Comparison of ENCODE assay signal across 28 mouse cellular contexts in genomic region chr9:29680677-29681076, GRCm38 (mm10).
DNase-seq lines count a peak whose midpoint lies in the region; ATAC-seq lines count a peak whose summit lies in the region.
"Had no signal": no experiment of that assay in that cellular context is flagged by ENCODE, and none has a peak within 500 bp of the region (broad histone marks: within the 10 kb centered on the region; RNA-seq: fewer than 3 reads in every experiment).

No protein-coding gene starts in this region.

- peak; percentile 30; the same call in 1 of the 2 replicates for ATAC-seq in forebrain, embryonic 12.5 days (ENCODE audit: low FRiP score)
- ATAC-seq in midbrain, embryonic 16.5 days = no peak; the same call in 1 of the 2 replicates
- no peak for ATAC-seq in midbrain, embryonic 14.5 days (ENCODE audit: low FRiP score, low TSS enrichment)
- ATAC-seq: CD4-positive, CD25-positive, alpha-beta regulatory T cell, adult 4 months; inflammation-experienced regulatory T-cells, adult 6 months; liver, postnatal 0 days; lung, postnatal 0 days had no signal

- DNase-seq in forebrain, embryonic 10.5 days (ENCODE audit: extremely low spot score, low spot score) = no peak
- DNase-seq in midbrain, embryonic 14.5 days = no peak
- DNase-seq in limb, embryonic 10.5 days (ENCODE audit: low spot score) = peak; percentile 40
- DNase-seq in kidney, adult 18-20 months = no peak
- DNase-seq in spleen, postnatal 36 days (ENCODE audit: low spot score in 2 of 2) = no peak
- DNase-seq: adrenal gland, postnatal 36 days; cerebellum, adult 11 months; cerebellum, adult 9-11 months; gastrocnemius, postnatal 14 days; heart, adult 11 months; heart, postnatal 10 days; kidney, adult 2 months; layer of hippocampus, adult 9-11 months; liver, postnatal 0 days; right cerebral cortex, postnatal 4 days; thymus, adult 2 months had no signal

- H3K4me2 ChIP-seq in forebrain, embryonic 12.5 days = no peak overlapping the region
- H3K4me2 ChIP-seq in midbrain, embryonic 16.5 days (ENCODE audit: low read length) = no peak overlapping the region
- no peak overlapping the region for H3K4me2 ChIP-seq in midbrain, embryonic 14.5 days (ENCODE audit: low read length)
- H3K4me2 ChIP-seq: heart, embryonic 12.5 days; liver, embryonic 11.5 days; neural tube, embryonic 13.5 days had no signal

- H3K27me3 ChIP-seq in forebrain, embryonic 12.5 days = no peaks in the 10 kb centered on the region
- H3K27me3 ChIP-seq in forebrain, embryonic 10.5 days (ENCODE audit: poor library complexity, severe bottlenecking) = 0 out of 2 replicates have a peak, but pooled peaks cover 6% of the 10 kb centered on the region
- H3K27me3 ChIP-seq in midbrain, embryonic 16.5 days (ENCODE audit: control insufficient read depth, insufficient read depth, low read depth, low read length) = no peaks in the 10 kb centered on the region
- H3K27me3 ChIP-seq in midbrain, embryonic 14.5 days (ENCODE audit: control insufficient read depth, insufficient read depth, low read length) = no peaks in the 10 kb centered on the region
- 0 out of 2 replicates have a peak, but pooled peaks cover 4% of the 10 kb centered on the region for H3K27me3 ChIP-seq in limb, embryonic 10.5 days (ENCODE audit: low read depth, poor library complexity, severe bottlenecking)
- H3K27me3 ChIP-seq: heart, embryonic 12.5 days; neural tube, embryonic 13.5 days had no signal

- H3K9me3 ChIP-seq in forebrain, embryonic 12.5 days = no peaks in the 10 kb centered on the region
- H3K9me3 ChIP-seq in forebrain, embryonic 10.5 days = no peaks in the 10 kb centered on the region
- no peaks in the 10 kb centered on the region for H3K9me3 ChIP-seq in midbrain, embryonic 16.5 days (replicated peaks; ENCODE audit: control insufficient read depth, low read length, poor library complexity, severe bottlenecking)
- no peaks in the 10 kb centered on the region for H3K9me3 ChIP-seq in midbrain, embryonic 14.5 days (ENCODE audit: control insufficient read depth, low read length)
- no peaks in the 10 kb centered on the region for H3K9me3 ChIP-seq in limb, embryonic 10.5 days (replicated peaks)
- H3K9me3 ChIP-seq: heart, embryonic 12.5 days; midbrain, embryonic 10.5 days; neural tube, embryonic 13.5 days had no signal

- H3K27ac ChIP-seq in forebrain, embryonic 12.5 days = no peak overlapping the region
- no peak overlapping the region for H3K27ac ChIP-seq in forebrain, embryonic 10.5 days
- peak overlapping the region; percentile 11; the same call in 1 of the 2 replicates for H3K27ac ChIP-seq in midbrain, embryonic 16.5 days (ENCODE audit: low read length)
- no peak overlapping the region for H3K27ac ChIP-seq in midbrain, embryonic 14.5 days (replicated peaks; ENCODE audit: low read depth, low read length)
- H3K27ac ChIP-seq in limb, embryonic 10.5 days = peak overlapping the region; percentile 61
- H3K27ac ChIP-seq: kidney, postnatal 0 days; midbrain, embryonic 10.5 days; neural tube, embryonic 13.5 days; stomach, postnatal 0 days had no signal

- H3K4me3 ChIP-seq in forebrain, embryonic 12.5 days (replicated peaks) = no peak overlapping the region
- no peak overlapping the region for H3K4me3 ChIP-seq in forebrain, embryonic 10.5 days
- H3K4me3 ChIP-seq in midbrain, embryonic 16.5 days (ENCODE audit: low read depth, low read length) = no peak overlapping the region
- H3K4me3 ChIP-seq in midbrain, embryonic 14.5 days (replicated peaks; ENCODE audit: low read depth, low read length) = no peak overlapping the region
- H3K4me3 ChIP-seq in limb, embryonic 10.5 days = no peak overlapping the region
- H3K4me3 ChIP-seq: heart, embryonic 12.5 days; midbrain, embryonic 10.5 days; myocyte; neural tube, embryonic 13.5 days had no signal

- no peaks in the 10 kb centered on the region for H3K36me3 ChIP-seq in forebrain, embryonic 12.5 days (replicated peaks)
- no peaks in the 10 kb centered on the region for H3K36me3 ChIP-seq in forebrain, embryonic 10.5 days (replicated peaks)
- H3K36me3 ChIP-seq in midbrain, embryonic 16.5 days (ENCODE audit: control insufficient read depth, insufficient read depth, low read length) = no peaks in the 10 kb centered on the region
- no peaks in the 10 kb centered on the region for H3K36me3 ChIP-seq in midbrain, embryonic 14.5 days (ENCODE audit: control insufficient read depth, insufficient read depth, low read length)
- H3K36me3 ChIP-seq in limb, embryonic 10.5 days = no peaks in the 10 kb centered on the region
- H3K36me3 ChIP-seq: heart, embryonic 12.5 days; midbrain, embryonic 10.5 days; neural tube, embryonic 13.5 days had no signal

- 14% methylated on average over 5 of the region's 5 CpGs for WGBS in forebrain, embryonic 12.5 days
- 22% methylated on average over 5 of the region's 5 CpGs for WGBS in forebrain, embryonic 10.5 days
- 14% methylated on average over 5 of the region's 5 CpGs for WGBS in midbrain, embryonic 16.5 days
- 16% methylated on average over 5 of the region's 5 CpGs for WGBS in midbrain, embryonic 14.5 days
- WGBS in limb, embryonic 10.5 days = 11% methylated on average over 5 of the region's 5 CpGs

- peaks cover 14% of the 10 kb centered on the region for H3K4me1 ChIP-seq in forebrain, embryonic 12.5 days
- peaks cover 15% of the 10 kb centered on the region for H3K4me1 ChIP-seq in forebrain, embryonic 10.5 days
- peaks cover 10% of the 10 kb centered on the region; the same call in 1 of the 2 replicates for H3K4me1 ChIP-seq in midbrain, embryonic 16.5 days (ENCODE audit: control insufficient read depth, insufficient read depth, low read length)
- peaks cover 7% of the 10 kb centered on the region; the same call in 1 of the 2 replicates for H3K4me1 ChIP-seq in midbrain, embryonic 14.5 days (ENCODE audit: control insufficient read depth, insufficient read depth, low read length)
- peaks cover 15% of the 10 kb centered on the region for H3K4me1 ChIP-seq in limb, embryonic 10.5 days

- H3K9ac ChIP-seq in forebrain, embryonic 12.5 days = no peak overlapping the region
- H3K9ac ChIP-seq in midbrain, embryonic 16.5 days (ENCODE audit: low read depth, low read length) = no peak overlapping the region
- H3K9ac ChIP-seq in midbrain, embryonic 14.5 days (replicated peaks; ENCODE audit: low read length) = no peak overlapping the region
- H3K9ac ChIP-seq: heart, embryonic 12.5 days; liver, postnatal 0 days; neural tube, embryonic 13.5 days had no signal

Comparison
In these comparisons a context has a peak if more than half of its experiments do, and no peak if none do; other contexts are left out.
1. H3K27ac ChIP-seq: peak in midbrain, embryonic 16.5 days (single experiment) and limb, embryonic 10.5 days (single experiment); none in forebrain, embryonic 12.5 days (single experiment), forebrain, embryonic 10.5 days (single experiment) and midbrain, embryonic 14.5 days (single experiment).